Mouse (Mus musculus) heart, adult 2 months (tissue): Measurements from ENCODE around the gene Agrp.

Experiments used
- CTCF ChIP-seq: fragments of 200-600 bp; IDR thresholded peaks from 2 replicates; pipeline ENCODE4 v1.8.1; 2022; ENCODE audit warnings: antibody characterized with exemption, mild to moderate bottlenecking, moderate library complexity
- EP300 ChIP-seq: fragments of 200-500 bp; IDR thresholded peaks from 2 replicates; pipeline ENCODE4 v1.6.1; 2011; ENCODE audit warnings: low read depth, low read length, control low read depth; ENCODE audit not compliant: insufficient read depth
- POLR2A ChIP-seq: fragments of 200-500 bp; IDR thresholded peaks from 2 replicates; pipeline ENCODE4 v1.6.1; 2011; ENCODE audit warnings: mild to moderate bottlenecking, low read depth, low read length, control low read depth; ENCODE audit not compliant: insufficient read depth

GRCm38 (mm10) chr8:105542032-105542656, 95.0 kb downstream of the Agrp start:
- no peak for TF ChIP-seq EP300
- TF ChIP-seq CTCF, result no peak
- no peak for TF ChIP-seq POLR2A
